Mouse (Mus musculus) liver, embryonic 16.5 days (tissue): Measurements from ENCODE around the gene Cryba1. TPM values are rescaled to one million over a fixed set of nuclear protein-coding genes. Genes with fewer than 3 reads are reported as not detected.
A peak's percentile ranks its signal among the peaks of the same experiment; 100 is the strongest.

Experiments used
- ATAC-seq: fragments of 200-750 bp; cut with Nextera tagmentation; 2 replicates; pipeline ENCODE4 v1.8.0; 2017; ENCODE audit warnings: low read depth, mild to moderate bottlenecking, moderate number of reproducible peaks, moderate library complexity
- H3K27ac ChIP-seq: fragments of 300-500 bp; sonication (generic); 2 replicates; pipeline ENCODE4 v1.5.1; 2014; ENCODE audit warnings: mild to moderate bottlenecking, low read length
- H3K27me3 ChIP-seq: fragments of 300-500 bp; sonication (generic); 2 replicates; pipeline ENCODE4 v1.6.1; 2014; ENCODE audit warnings: low read depth, low read length, mixed read lengths; ENCODE audit not compliant: control insufficient read depth, insufficient read depth
- H3K36me3 ChIP-seq: fragments of 300-500 bp; sonication (generic); 2 replicates; pipeline ENCODE4 v1.6.1; 2014; ENCODE audit warnings: mild to moderate bottlenecking; ENCODE audit not compliant: control insufficient read depth, insufficient read depth
- H3K4me1 ChIP-seq: fragments of 300-500 bp; sonication (generic); 2 replicates; pipeline ENCODE4 v1.6.1; 2014; ENCODE audit warnings: low read depth, low read length, mixed read lengths; ENCODE audit not compliant: control insufficient read depth
- H3K4me2 ChIP-seq: fragments of 300-500 bp; sonication (generic); 2 replicates; pipeline ENCODE4 v1.6.1; 2014; ENCODE audit warnings: low read depth, low read length, mixed read lengths
- H3K4me3 ChIP-seq: fragments of 300-500 bp; sonication (generic); 2 replicates; pipeline ENCODE4 v1.5.1; 2014; ENCODE audit warnings: low read depth, mild to moderate bottlenecking, low read length
- H3K9ac ChIP-seq: fragments of 300-500 bp; sonication (generic); 2 replicates; pipeline ENCODE4 v1.6.1; 2014; ENCODE audit warnings: low read depth, low read length
- H3K9me3 ChIP-seq: fragments of 300-500 bp; sonication (generic); replicated peaks from 2 replicates; pipeline ENCODE4 v1.6.1; 2016; ENCODE audit warnings: low read length; ENCODE audit not compliant: control insufficient read depth
- WGBS: fragments of 180-500 bp; shearing (Covaris S2); extraction: QIAGEN DNeasy Blood & Tissue Kit; methylation state at CpG from one replicate; pipeline ENCODE4 v1.1.7; 2014; ENCODE audit not compliant: insufficient replicate concordance; 5-methylcytosine and 5-hydroxymethylcytosine counted together
- polyA plus RNA-seq: library from polyadenylated mRNA; unstranded; fragments of >200 nt; fragmentation: Nextera tagmentation; extraction: Ambion mirVana; gene quantifications from 2 replicates; pipeline ENCODE4 v1.2.1, GENCODE M21; 2015

Cryba1 gene
- polyA plus RNA-seq: not detected in 2 replicates

GRCm38 (mm10) chr11:77725183-77725582 is at the start of gene Cryba1:
Gene Cryba1 (minus strand): TSS chr11:77725283.
- Histone ChIP-seq H3K4me1 (no peaks in the 10 kb centered on the region), H3K27me3 (no peaks in the 10 kb centered on the region), H3K9ac (no peak within 1 kb of the TSS), H3K9me3 (no peaks in the 10 kb centered on the region), H3K4me2 (no peak within 1 kb of the TSS), H3K36me3 (no peaks in the 10 kb centered on the region), H3K27ac (no peak within 1 kb of the TSS), H3K4me3 (no peak within 1 kb of the TSS)
- WGBS: 67% methylated on average over 7 of the region's 7 CpGs
- ATAC-seq: no peak

- no peaks in the 10 kb centered on the region for H3K9me3 ChIP-seq
- 0 out of 2 replicates have a peak overlapping the region, but pooled peaks have one; percentile 2 for H3K4me3 ChIP-seq
- no peaks in the 10 kb centered on the region for H3K36me3 ChIP-seq
- H3K9ac ChIP-seq: peak overlapping the region; percentile 8; the same call in 1 of the 2 replicates
- H3K27me3 ChIP-seq: no peaks in the 10 kb centered on the region
- H3K27ac ChIP-seq: peak overlapping the region; percentile 76
- peak overlapping the region; percentile 40 for H3K4me2 ChIP-seq
- ATAC-seq: peak; percentile 82
- H3K4me1 ChIP-seq: peaks cover 54% of the 10 kb centered on the region
- 12% methylated on average over 8 of the region's 8 CpGs for WGBS
These were observed 47.0 kb upstream of the Cryba1 start for GRCm38 (mm10) chr11:77771879-77772713.

DNA sequence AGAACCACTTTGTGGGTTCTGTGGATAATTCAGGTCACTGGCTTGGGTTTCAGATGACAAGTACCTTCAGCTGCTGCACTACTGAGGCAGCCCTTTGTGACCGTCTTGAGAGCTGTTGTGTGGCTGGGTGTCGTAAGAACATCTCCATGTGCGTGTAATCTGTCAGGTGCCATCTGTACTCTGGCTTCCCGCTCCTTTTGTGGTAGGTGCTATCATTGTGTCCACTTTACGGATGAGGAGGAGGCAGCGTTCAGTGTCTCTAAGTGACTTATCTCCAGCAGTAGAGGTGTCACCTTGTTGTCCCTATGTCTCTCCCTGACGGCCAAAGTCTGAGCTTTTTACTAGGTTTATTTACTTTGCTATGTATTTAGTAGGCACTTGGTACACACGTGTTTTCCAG is 45.3 kb upstream of the Cryba1 start:
- peaks cover 63% of the 10 kb centered on the region for H3K4me1 ChIP-seq
- peak; percentile 12; the same call in 1 of the 2 replicates for ATAC-seq
- 15% methylated on average over 8 of the region's 8 CpGs for WGBS
- no peak overlapping the region for H3K4me3 ChIP-seq
- H3K36me3 ChIP-seq: no peaks in the 10 kb centered on the region
- no peak overlapping the region for H3K9ac ChIP-seq
- no peak overlapping the region; the same call in 1 of the 2 replicates for H3K4me2 ChIP-seq
- peak overlapping the region; percentile 39 for H3K27ac ChIP-seq
- H3K27me3 ChIP-seq: no peaks in the 10 kb centered on the region
- H3K9me3 ChIP-seq: no peaks in the 10 kb centered on the region

DNA sequence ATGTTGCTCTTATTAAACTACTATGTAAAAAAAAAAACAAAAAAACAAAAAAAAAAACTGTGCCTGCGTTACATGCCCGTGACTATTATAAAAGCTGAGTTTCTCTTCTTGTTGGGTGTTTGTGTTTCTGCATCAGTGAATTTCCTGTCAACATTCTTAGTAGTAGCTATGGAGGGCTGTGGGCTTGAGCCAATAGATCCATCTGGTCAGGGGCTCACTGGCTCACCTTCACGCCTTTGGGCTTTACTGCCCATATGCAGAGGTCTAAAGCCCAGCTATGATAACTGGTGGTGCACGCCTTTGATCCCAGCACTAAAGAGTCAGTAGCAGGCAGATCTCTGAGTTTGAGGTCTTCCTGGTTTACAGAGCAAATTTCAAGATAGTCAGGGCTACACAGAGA is 44.4 kb upstream of the Cryba1 start:
- Histone ChIP-seq H3K4me2 (no peak overlapping the region), H3K9ac (no peak overlapping the region), H3K36me3 (no peaks in the 10 kb centered on the region), H3K9me3 (no peaks in the 10 kb centered on the region), H3K4me3 (no peak overlapping the region), H3K27me3 (no peaks in the 10 kb centered on the region), H3K4me1 (peaks cover 71% of the 10 kb centered on the region), H3K27ac (peak overlapping the region; percentile 57)
- 57% methylated on average over 4 of the region's 4 CpGs for WGBS
- ATAC-seq: no peak

- peak overlapping the region; percentile 67 for H3K4me3 ChIP-seq
- no peaks in the 10 kb centered on the region for H3K27me3 ChIP-seq
- H3K27ac ChIP-seq: peak overlapping the region; percentile 89
- H3K4me2 ChIP-seq: peak overlapping the region; percentile 96
- peak overlapping the region; percentile 79 for H3K9ac ChIP-seq
- ATAC-seq: peak; percentile 55
- H3K36me3 ChIP-seq: no peaks in the 10 kb centered on the region
- H3K4me1 ChIP-seq: peaks cover 67% of the 10 kb centered on the region
- H3K9me3 ChIP-seq: no peaks in the 10 kb centered on the region
- under 1% methylated on average over 35 of the region's 35 CpGs for WGBS
These were observed 41.4 kb upstream of the Cryba1 start for GRCm38 (mm10) chr11:77766351-77767001.

GRCm38 (mm10) chr11:77765459-77765777 is 40.3 kb upstream of the Cryba1 start:
- Histone ChIP-seq H3K4me2 (peak overlapping the region; percentile 96), H3K9ac (peak overlapping the region; percentile 79), H3K4me1 (peaks cover 58% of the 10 kb centered on the region), H3K27ac (peak overlapping the region; percentile 89), H3K9me3 (no peaks in the 10 kb centered on the region), H3K27me3 (no peaks in the 10 kb centered on the region), H3K36me3 (no peaks in the 10 kb centered on the region), H3K4me3 (peak overlapping the region; percentile 67)
- 19% methylated on average over 4 of the region's 4 CpGs for WGBS
- no peak for ATAC-seq

GRCm38 (mm10) chr11:77764694-77765458 is 39.8 kb upstream of the Cryba1 start:
- Histone ChIP-seq H3K4me1 (peaks cover 53% of the 10 kb centered on the region), H3K9me3 (no peaks in the 10 kb centered on the region), H3K4me2 (peak overlapping the region; percentile 96), H3K4me3 (peak overlapping the region; percentile 81), H3K27ac (peak overlapping the region; percentile 89), H3K9ac (peak overlapping the region; percentile 96), H3K36me3 (no peaks in the 10 kb centered on the region), H3K27me3 (no peaks in the 10 kb centered on the region)
- WGBS: 56% methylated on average over 9 of the region's 9 CpGs
- peak; percentile 50 for ATAC-seq

DNA sequence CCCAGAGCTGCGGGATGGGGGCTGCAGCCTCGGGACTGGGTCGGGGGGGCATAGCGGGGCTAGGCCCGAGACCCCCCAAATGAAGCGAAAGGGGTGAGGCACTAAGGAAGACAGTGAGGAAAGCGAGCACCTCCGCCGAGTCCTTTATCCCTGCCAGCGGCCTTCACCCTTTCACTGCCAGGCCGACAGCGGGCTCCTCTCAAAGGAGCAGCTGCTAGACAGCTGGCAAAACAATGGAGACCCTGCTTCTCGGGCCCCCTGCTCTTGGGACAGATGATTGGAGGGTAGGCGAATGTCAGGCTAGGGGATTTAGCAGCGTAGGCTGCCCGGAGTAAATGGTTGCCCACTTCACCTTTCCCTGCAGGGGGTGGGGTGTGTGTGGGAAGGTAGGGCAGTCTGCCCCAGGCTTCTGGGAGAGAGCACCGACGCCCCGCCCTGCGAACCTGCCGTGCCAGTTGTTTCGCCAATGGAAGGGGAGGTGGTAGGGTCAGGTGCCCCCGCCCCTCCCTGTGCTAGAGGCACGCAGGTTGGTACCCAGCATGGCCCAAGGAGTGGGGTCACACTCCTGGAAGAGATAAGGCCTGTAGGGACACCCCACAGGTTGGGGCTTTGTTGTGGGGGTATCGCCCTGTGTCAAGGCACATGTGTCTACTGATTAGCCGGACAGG is 38.7 kb upstream of the Cryba1 start:
- H3K27me3 ChIP-seq: no peaks in the 10 kb centered on the region
- H3K4me2 ChIP-seq: peak overlapping the region; percentile 96
- peak overlapping the region; percentile 96 for H3K9ac ChIP-seq
- no peaks in the 10 kb centered on the region for H3K36me3 ChIP-seq
- no peaks in the 10 kb centered on the region for H3K9me3 ChIP-seq
- peak overlapping the region; percentile 81 for H3K4me3 ChIP-seq
- H3K27ac ChIP-seq: peak overlapping the region; percentile 76
- H3K4me1 ChIP-seq: peaks cover 44% of the 10 kb centered on the region
- peak; percentile 57 for ATAC-seq
- 3% methylated on average over 26 of the region's 26 CpGs for WGBS
